Mouse (Mus musculus) forebrain, embryonic 14.5 days (tissue): Measurements from ENCODE around the gene Padi1. TPM values are rescaled to one million over a fixed set of nuclear protein-coding genes. Genes with fewer than 3 reads are reported as not detected.

Experiments used
- polyA plus RNA-seq: library from polyadenylated mRNA; unstranded; fragments of >200 nt; fragmentation: Nextera tagmentation; extraction: Ambion mirVana; gene quantifications from 2 replicates; pipeline ENCODE4 v1.2.1, GENCODE M21; 2014

The Padi1 gene
- polyA plus RNA-seq, 1 experiment from 2014 or later = not detected

Other genes starting within 250 kb of the Padi1 start
- 15.0 and 17.7 TPM in 2 replicates for gene Arhgef10l, start 179.8 kb downstream of the Padi1 start, polyA plus RNA-seq
- 23.1 and 32.8 TPM in 2 replicates for gene Rcc2, start 145.2 kb downstream of the Padi1 start, polyA plus RNA-seq
- not detected in 2 replicates for gene Padi6, start 103.1 kb downstream of the Padi1 start, polyA plus RNA-seq
- not detected in 2 replicates for gene Padi4, start 71.5 kb downstream of the Padi1 start, polyA plus RNA-seq
- gene Padi3, start 35.1 kb downstream of the Padi1 start, polyA plus RNA-seq = not detected in 2 replicates
- gene Padi2, start 60.6 kb upstream of the Padi1 start, polyA plus RNA-seq = 0.27 and 0.31 TPM in 2 replicates
- gene Sdhb, start 115.4 kb upstream of the Padi1 start, polyA plus RNA-seq = 508 and 541 TPM in 2 replicates
- gene Atp13a2, start 141.1 kb upstream of the Padi1 start, polyA plus RNA-seq = 79.9 and 110 TPM in 2 replicates
- 255 and 287 TPM in 2 replicates for gene Mfap2, start 164.6 kb upstream of the Padi1 start, polyA plus RNA-seq
- gene Crocc, start 214.8 kb upstream of the Padi1 start, polyA plus RNA-seq = 6.6 and 7.8 TPM in 2 replicates
- gene Necap2, start 232.6 kb upstream of the Padi1 start, polyA plus RNA-seq = 36.6 and 41.8 TPM in 2 replicates
- gene Spata21, start 242.6 kb upstream of the Padi1 start, polyA plus RNA-seq = 0.19 TPM in 1 of 2 replicates, not detected in the other